ENCODE assay signal across 25 mouse cellular contexts in the genomic region with DNA sequence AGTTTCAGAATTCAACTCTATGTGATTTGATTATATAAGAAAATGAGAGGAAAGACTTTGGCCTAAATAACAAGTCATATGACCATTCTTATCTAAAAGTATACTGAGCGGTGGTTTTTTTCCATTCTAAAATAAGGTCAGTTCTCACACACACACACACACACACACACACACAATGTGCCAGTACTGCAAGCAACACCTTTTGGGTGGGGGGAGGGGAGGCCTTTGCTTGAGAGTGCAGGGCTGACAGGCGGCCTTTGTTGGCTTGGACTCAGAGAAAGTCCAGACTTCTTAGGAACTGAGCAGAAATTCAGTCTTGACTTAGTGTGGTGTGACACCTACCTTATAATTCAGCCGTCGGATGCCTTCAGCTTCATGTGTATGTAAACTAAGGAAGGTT.
DNase-seq lines count a peak whose midpoint lies in the region; ATAC-seq and TF ChIP-seq lines count a peak whose summit lies in the region.
"Had no signal": no experiment of that assay in that cellular context is flagged by ENCODE, and none has a peak within 500 bp of the region (broad histone marks: within the 10 kb centered on the region; RNA-seq: fewer than 3 reads in every experiment).

No protein-coding gene starts in this region.

- peak overlapping the region; percentile 13; the same call in 1 of the 2 replicates for H3K27ac ChIP-seq in heart, embryonic 12.5 days (ENCODE audit: poor library complexity, severe bottlenecking)
- H3K27ac ChIP-seq in liver, adult 2 months (replicated peaks; ENCODE audit: insufficient read depth, low read depth, low read length) = no peak overlapping the region
- H3K27ac ChIP-seq in liver, embryonic 11.5 days (ENCODE audit: low read depth, low read length) = no peak overlapping the region
- 0 out of 2 replicates have a peak overlapping the region, but pooled peaks have one; percentile 25 for H3K27ac ChIP-seq in limb, embryonic 10.5 days
- H3K27ac ChIP-seq: hindbrain, embryonic 14.5 days; kidney, embryonic 15.5 days; limb, embryonic 15.5 days; liver, embryonic 15.5 days; macrophage; midbrain, embryonic 13.5 days; neural tube, embryonic 13.5 days had no signal

- TF ChIP-seq CTCF in liver, adult 2 months (IDR thresholded peaks at IDR 0.05; ENCODE audit: low read depth, low read length) = no peak

- no peak for DNase-seq in heart, adult 8-10 months (ENCODE audit: low spot score)
- DNase-seq in liver, adult 2 months (ENCODE audit: extremely low read depth, low read depth, low spot score) = peak; percentile 37
- DNase-seq in liver, embryonic 11.5 days (ENCODE audit: low spot score) = no peak
- no peak for DNase-seq in limb, embryonic 10.5 days (ENCODE audit: low spot score)
- no peak for DNase-seq in urinary bladder, adult 18-20 months (ENCODE audit: low spot score in 2 of 2)
- no peak for DNase-seq in thymus, postnatal 4 days
- DNase-seq: adrenal gland, postnatal 10 days; cerebellum, adult 11 months; cerebellum, adult 9-10 months; gastrocnemius, postnatal 10 days; kidney, adult 18-20 months; kidney, postnatal 4 days; lung, postnatal 10 days; thymus, postnatal 14 days had no signal

- no peaks in the 10 kb centered on the region for H3K27me3 ChIP-seq in heart, embryonic 12.5 days (replicated peaks)
- no peaks in the 10 kb centered on the region for H3K27me3 ChIP-seq in liver, adult 2 months (ENCODE audit: control insufficient read depth, insufficient read depth, low read length)
- H3K27me3 ChIP-seq in liver, embryonic 11.5 days (replicated peaks; ENCODE audit: control insufficient read depth, insufficient read depth, low read length) = no peaks in the 10 kb centered on the region
- no peaks in the 10 kb centered on the region for H3K27me3 ChIP-seq in limb, embryonic 10.5 days (ENCODE audit: low read depth, poor library complexity, severe bottlenecking)
- H3K27me3 ChIP-seq: kidney, embryonic 15.5 days; limb, embryonic 15.5 days; liver, embryonic 15.5 days; midbrain, embryonic 13.5 days; neural tube, embryonic 13.5 days; Patski had no signal

- H3K36me3 ChIP-seq in heart, embryonic 12.5 days = no peaks in the 10 kb centered on the region
- no peaks in the 10 kb centered on the region for H3K36me3 ChIP-seq in liver, adult 2 months (ENCODE audit: control insufficient read depth, insufficient read depth, low read length)
- H3K36me3 ChIP-seq in liver, embryonic 11.5 days (ENCODE audit: control insufficient read depth, insufficient read depth, low read length) = no peaks in the 10 kb centered on the region
- H3K36me3 ChIP-seq in limb, embryonic 10.5 days = no peaks in the 10 kb centered on the region
- H3K36me3 ChIP-seq: kidney, embryonic 15.5 days; limb, embryonic 15.5 days; liver, embryonic 15.5 days; midbrain, embryonic 13.5 days; neural tube, embryonic 13.5 days had no signal

- no peak overlapping the region for H3K9ac ChIP-seq in heart, embryonic 12.5 days
- no peak overlapping the region for H3K9ac ChIP-seq in liver, adult 2 months (ENCODE audit: low read depth, low read length)
- H3K9ac ChIP-seq in liver, embryonic 11.5 days (ENCODE audit: low read depth, low read length) = no peak overlapping the region
- H3K9ac ChIP-seq: hindbrain, embryonic 14.5 days; kidney, embryonic 15.5 days; limb, embryonic 15.5 days; liver, embryonic 15.5 days; midbrain, embryonic 13.5 days; neural tube, embryonic 13.5 days had no signal

- TF ChIP-seq POLR2A in liver, adult 2 months (IDR thresholded peaks at IDR 0.05; ENCODE audit: extremely low read depth, insufficient read depth, low read length) = no peak

- no peaks in the 10 kb centered on the region for H3K79me2 ChIP-seq in liver, adult 2 months (ENCODE audit: control insufficient read depth, insufficient read depth, low read length)

- WGBS in heart, embryonic 12.5 days = 42% methylated on average over 4 of the region's 4 CpGs
- WGBS in liver, adult 2 months = 53% methylated on average over 4 of the region's 4 CpGs
- WGBS in liver, embryonic 11.5 days = 80% methylated on average over 4 of the region's 4 CpGs
- 84% methylated on average over 4 of the region's 4 CpGs for WGBS in limb, embryonic 10.5 days

- no peak overlapping the region for H3K4me3 ChIP-seq in heart, embryonic 12.5 days
- no peak overlapping the region for H3K4me3 ChIP-seq in liver, adult 2 months (ENCODE audit: insufficient read depth, low read depth, low read length)
- H3K4me3 ChIP-seq in liver, embryonic 11.5 days (ENCODE audit: low read depth, low read length) = no peak overlapping the region
- H3K4me3 ChIP-seq in limb, embryonic 10.5 days = no peak overlapping the region
- H3K4me3 ChIP-seq: erythroblast, embryonic 14.5 days; kidney, embryonic 15.5 days; limb, embryonic 15.5 days; liver, embryonic 15.5 days; midbrain, embryonic 13.5 days; neural tube, embryonic 13.5 days had no signal

- ATAC-seq in heart, embryonic 12.5 days (ENCODE audit: insufficient number of reproducible peaks, low FRiP score) = no peak; the same call in 1 of the 2 replicates
- no peak for ATAC-seq in liver, embryonic 11.5 days (replicated peaks; ENCODE audit: low FRiP score)
- ATAC-seq: forebrain, embryonic 16.5 days; midbrain, embryonic 13.5 days; Patski had no signal

- peaks cover 4% of the 10 kb centered on the region for H3K9me3 ChIP-seq in heart, embryonic 12.5 days (replicated peaks)
- peaks cover 2% of the 10 kb centered on the region for H3K9me3 ChIP-seq in liver, embryonic 11.5 days (ENCODE audit: control insufficient read depth, low read length)
- no peaks in the 10 kb centered on the region for H3K9me3 ChIP-seq in limb, embryonic 10.5 days (replicated peaks)
- H3K9me3 ChIP-seq: kidney, embryonic 15.5 days; limb, embryonic 15.5 days; liver, embryonic 15.5 days; midbrain, embryonic 13.5 days; neural tube, embryonic 13.5 days had no signal

- peaks cover 13% of the 10 kb centered on the region for H3K4me1 ChIP-seq in heart, embryonic 12.5 days (replicated peaks)
- no peaks in the 10 kb centered on the region for H3K4me1 ChIP-seq in liver, adult 2 months (ENCODE audit: control insufficient read depth, insufficient read depth, low read length)
- H3K4me1 ChIP-seq in liver, embryonic 11.5 days (replicated peaks; ENCODE audit: control insufficient read depth, insufficient read depth, low read length) = no peaks in the 10 kb centered on the region; the same call in 1 of the 2 replicates
- no peaks in the 10 kb centered on the region; the same call in 1 of the 2 replicates for H3K4me1 ChIP-seq in limb, embryonic 10.5 days
- H3K4me1 ChIP-seq: limb, embryonic 15.5 days; liver, embryonic 15.5 days; neural tube, embryonic 13.5 days had no signal

- no peak overlapping the region for H3K4me2 ChIP-seq in heart, embryonic 12.5 days
- H3K4me2 ChIP-seq in liver, embryonic 11.5 days = no peak overlapping the region
- H3K4me2 ChIP-seq: hindbrain, embryonic 14.5 days; kidney, embryonic 15.5 days; limb, embryonic 15.5 days; liver, embryonic 15.5 days; midbrain, embryonic 13.5 days; neural tube, embryonic 13.5 days had no signal

Comparison
In these comparisons a context has a peak if more than half of its experiments do, and no peak if none do; other contexts are left out.
1. H3K27ac ChIP-seq: peak in heart, embryonic 12.5 days (single experiment) and limb, embryonic 10.5 days (single experiment); none in liver, adult 2 months (single experiment) and liver, embryonic 11.5 days (single experiment).